Mouse (Mus musculus): ENCODE measurements around the gene Carns1.

DNA sequence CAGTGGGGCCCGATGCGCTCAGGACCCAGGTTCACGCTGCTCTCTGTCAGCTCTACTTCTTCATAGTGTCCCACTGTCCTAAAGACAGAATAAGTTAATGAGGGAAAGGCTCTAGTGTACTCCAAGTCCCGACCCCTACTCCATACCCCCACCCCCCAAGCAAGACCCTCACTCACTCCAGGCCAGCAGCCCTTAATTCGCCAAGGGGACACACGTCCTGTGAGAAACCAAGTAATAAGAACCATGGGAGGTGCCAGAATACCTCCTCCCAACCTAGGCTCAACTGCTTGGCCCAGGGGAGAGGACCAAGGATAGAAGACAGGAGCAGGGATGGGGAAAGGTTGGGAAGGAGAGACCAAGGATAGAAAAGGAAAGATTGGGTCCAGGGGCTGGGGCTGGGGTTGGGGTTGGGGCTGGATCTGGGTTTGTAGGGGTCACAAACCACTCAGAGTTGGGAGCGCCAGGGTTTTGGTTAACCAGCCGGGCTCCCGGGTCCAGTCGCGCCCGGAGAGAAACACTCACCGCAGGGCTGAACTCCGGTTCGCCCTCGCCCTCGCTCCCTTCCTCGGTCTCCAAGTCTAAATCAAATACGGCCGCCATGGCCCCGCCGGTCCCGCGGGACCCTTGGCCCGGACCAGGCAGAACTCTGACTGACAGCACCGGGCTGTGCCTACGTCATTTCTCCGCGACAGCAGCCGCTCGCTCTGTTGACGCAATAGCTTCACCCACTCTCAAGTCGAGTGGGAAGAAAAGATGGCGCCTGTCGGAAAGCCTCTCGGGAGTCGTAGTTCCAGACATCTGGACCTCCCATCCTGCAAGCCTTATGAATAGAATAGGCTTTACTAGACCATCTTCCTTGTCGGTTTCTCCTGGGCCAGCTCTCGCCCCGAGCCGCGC lies 12.4 kb downstream of the Carns1 start, which contains the start of gene Rps6kb2:
- no peak for TF ChIP-seq CTCF (IDR thresholded peaks at IDR 0.05)
- TF ChIP-seq EP300 (IDR thresholded peaks at IDR 0.05): no peak
